Mouse (Mus musculus) ES-CJ7 (cell line): ENCODE measurements at regions not wholly inside any gene's neighbourhood (a gene's known extent, or its start where the extent isn't known, plus 50 kb on each side); places are given as distances from the start of the nearest gene placed in this dataset.

Experiments used
- DNase-seq: peaks from one replicate; pipeline ENCODE4 v3.0.0; 2011; ENCODE audit warnings: low read depth, low spot score

- DNase-seq, result no peak
These were observed 173.4 kb downstream of the Gm5426 start for GRCm38 (mm10) chr10:96309766-96310165.

- DNase-seq, result no peak
These were observed 188.9 kb downstream of the Gm5426 start for GRCm38 (mm10) chr10:96325297-96325696.

DNA sequence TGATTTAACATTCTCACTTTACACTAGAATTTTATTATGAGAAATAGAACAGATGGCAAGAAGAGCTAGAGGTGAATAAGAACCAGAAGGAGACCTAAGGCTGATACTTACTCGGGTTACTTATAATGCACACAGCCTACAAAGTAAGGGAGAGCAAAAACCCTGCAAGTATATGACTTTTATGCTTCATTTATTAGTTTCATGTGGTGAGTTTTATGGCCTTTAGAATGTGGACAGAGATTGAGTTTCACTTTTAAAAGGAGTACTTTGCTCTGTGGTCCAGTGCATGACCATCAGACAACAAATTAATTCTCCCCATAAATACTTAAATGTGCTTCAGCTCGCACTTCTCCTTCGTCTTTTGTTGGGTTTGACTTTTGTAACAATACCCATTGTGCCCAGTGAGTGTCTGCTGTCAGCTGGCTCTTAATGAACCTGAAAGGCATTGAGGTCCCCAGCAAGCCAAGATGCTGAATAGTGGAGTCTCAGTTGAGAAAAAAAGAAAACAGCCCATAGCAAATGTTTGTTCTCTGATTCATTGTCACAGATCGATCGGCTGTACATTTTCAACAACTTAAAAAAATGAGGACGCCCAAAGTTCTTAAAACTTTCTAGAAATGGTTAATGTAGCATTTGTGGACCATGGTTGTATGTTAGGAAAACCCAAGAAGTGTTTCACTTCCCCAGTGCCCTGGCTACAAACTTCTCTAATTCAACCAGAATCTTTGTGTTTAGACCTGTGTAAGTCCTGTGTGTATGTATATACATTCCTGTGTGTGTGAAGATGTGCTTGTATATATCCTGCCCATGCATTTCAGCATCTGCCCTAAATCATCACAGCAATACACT, 194.5 kb downstream of the Gm5426 start:
- DNase-seq, result no peak

DNA sequence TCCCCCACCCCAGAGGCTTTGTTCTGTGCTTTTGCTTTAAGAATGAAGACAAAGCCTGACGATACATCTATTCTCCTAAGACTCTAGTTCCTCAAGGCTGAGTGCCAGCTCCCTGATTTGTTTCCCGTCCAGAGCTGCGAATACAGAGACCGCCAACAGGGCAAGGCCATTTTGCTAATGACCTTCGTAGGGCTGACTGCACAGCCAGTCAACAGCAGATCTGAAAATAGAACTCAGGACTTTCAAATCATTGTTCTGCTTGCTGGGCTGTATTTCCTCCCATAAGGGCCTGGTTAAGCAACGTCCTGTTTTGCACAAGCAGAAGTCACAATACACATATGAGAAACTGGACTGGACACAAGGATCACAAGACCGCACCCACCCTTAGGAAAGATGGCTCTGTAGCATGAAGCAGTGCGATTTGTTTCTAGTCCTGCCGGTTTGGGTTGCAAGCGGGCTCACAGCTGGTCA, 196.4 kb downstream of the Gm5426 start:
- DNase-seq, result no peak

DNA sequence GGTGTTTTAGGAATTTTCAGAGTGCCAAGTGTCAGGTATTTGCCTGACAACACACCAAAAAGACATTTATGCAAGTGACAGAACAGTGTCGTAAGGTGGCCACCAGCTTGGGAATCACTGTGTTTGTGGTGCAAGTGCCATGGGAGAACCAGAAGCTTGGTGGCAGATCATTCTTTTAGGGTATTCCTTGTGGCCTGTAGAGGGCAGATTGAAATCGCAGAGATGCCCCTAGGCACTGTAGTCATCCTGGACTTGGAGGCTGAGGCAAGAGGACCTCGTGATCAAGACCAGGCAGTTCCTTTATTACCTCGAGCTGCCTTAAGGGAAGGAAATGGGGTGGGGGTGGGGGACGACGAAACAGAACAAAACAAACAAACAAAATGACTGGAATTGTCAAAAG, 196.8 kb downstream of the Gm5426 start:
- peak; percentile 20 for DNase-seq

DNA sequence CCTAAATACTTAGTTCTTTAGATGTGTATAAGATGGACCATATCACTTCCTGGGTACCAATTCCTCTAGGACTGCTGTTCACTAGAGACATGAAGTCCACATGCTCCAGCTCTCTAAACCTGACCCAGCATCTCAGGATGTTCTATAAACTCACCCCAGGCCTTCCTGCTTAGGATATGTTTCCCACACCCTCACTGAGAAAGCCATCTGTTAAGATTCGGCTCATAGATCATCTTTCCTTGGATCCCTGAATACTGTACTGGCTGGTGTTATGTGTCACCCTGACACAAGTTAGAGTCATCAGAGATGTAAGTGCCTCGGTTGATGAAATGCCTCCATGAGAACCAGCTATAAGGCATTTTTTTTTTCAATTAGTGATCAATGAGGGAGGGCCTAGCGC, 199.9 kb downstream of the Gm5426 start:
- DNase-seq, result no peak

DNA sequence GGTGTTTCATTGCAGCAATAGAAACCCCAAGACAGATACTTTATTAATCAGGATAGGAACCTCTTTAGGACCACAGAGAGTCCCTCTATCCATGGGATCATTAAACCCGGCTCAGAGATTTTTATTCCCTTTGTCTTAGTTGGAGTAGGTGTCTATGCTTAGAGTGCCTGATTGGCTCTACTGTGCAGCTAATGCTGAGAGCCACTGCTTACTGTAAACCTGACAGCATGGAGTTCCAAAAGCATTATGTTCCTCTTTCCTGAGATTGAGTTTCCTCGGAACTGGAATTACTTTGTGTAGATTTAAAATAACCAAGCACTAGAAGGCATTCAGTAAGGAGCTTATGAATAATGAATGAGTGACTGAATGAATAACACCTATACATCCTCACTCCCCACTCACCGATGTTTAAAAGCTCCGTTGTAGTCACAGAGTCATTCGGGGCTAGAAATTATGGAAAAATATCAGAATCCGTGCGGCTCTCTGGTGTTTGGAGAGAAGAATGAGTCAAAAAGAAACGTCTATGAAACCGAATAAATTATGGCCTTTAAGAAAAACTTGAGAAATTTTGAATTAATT, 200.8 kb downstream of the Gm5426 start:
- no peak for DNase-seq

DNA sequence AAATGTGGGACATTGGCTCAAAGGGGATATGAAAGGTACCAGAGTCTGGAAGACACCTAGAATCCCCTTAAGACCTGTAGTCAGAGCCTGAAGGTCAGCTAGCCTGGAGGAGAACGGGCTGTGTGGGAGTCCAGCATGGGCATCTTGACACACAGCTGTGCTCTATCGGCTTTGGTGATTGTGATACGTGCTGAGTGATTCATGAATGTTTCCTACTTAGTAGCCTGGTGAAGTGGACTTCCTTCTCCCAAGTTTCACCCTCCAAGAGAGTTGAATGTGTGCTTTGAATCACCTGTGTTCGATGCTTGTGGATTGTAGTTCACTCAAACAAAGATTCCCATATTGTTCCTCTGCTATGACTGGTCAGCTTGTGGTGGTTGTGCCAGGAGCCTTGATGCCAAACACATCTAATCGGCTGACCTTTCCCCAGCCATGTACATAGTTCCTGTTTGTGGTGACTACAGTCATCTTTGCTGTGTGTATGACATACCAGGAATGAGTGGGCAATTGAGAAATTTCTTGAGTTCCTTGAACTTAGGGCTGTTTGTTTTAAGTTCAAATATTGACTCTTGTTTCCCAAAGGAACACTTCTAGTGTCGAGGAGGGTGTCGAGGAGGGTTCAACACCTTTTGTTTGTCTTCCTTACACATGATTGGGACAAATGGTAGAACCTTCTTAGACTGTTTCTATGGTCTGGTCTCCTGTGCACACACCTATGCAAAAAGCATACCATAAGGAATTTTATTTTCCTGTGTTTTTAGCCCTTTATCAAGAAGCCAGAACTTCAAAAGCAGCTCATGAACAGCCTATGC, 201.6 kb downstream of the Gm5426 start:
- no peak for DNase-seq

DNA sequence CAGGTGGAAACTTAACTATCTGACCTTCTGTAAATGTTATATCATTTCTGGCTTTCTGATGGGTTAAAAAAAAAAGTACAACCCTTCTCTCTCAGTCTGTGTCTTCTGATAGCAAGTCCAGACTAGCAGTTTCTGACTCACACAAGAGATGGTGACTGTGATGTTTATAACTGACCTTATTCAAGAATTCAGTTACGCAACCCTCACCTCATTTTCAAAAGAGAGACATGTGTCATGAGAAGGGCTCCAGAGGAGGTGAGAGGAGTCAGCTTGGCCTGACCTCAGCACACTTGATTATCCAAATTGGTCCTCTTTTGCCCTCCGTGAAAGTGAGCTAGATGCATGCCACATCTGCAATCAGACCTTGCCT, 202.2 kb downstream of the Gm5426 start:
- no peak for DNase-seq

- DNase-seq, result no peak
These were observed 206.1 kb downstream of the Gm5426 start for GRCm38 (mm10) chr10:96342476-96342875.

GRCm38 (mm10) chr10:96343666-96344065, 207.3 kb downstream of the Gm5426 start:
- DNase-seq, result no peak

- no peak for DNase-seq
These were observed 214.3 kb downstream of the Gm5426 start for GRCm38 (mm10) chr10:96350692-96351091.

DNA sequence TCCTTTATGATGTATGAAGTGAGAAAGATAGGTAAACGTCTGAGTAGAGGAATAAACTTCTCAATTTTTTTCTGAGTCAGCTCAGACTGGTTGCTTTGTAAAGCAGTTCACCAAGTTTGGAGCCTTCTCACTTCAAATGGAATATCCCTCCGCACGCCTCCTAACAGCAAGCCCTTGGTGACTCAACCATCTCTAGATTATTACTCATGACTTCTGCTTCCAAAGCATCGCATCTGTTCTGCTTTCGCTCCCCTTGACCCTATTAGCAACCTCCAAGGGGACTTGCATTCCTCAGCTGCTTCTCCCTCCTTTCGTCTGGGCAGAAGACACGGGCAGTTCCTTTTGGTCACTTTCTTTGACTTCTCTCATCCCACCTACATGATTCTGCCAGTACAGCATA, 214.9 kb downstream of the Gm5426 start:
- DNase-seq, result no peak

GRCm38 (mm10) chr10:96356980-96357624, 220.7 kb downstream of the Gm5426 start:
- no peak for DNase-seq

DNA sequence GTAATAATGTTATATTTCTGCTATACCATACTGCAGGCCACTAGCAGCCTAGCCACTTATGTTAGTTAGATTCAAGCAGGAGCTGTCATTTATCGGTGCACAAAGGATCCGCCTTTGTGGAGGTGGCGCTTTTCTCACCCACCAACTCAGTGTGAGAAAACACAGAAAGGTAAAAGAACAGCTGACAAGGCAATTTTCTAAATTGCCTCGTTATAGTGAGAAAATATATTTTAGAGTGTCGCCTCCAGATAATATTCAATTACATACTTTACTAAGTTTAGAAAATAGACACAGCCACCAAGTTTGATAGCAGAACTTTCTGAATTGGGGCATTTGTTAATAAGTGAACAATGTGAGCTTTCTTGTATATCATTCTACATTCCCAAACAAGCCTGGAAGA, 221.2 kb downstream of the Gm5426 start:
- no peak for DNase-seq

DNA sequence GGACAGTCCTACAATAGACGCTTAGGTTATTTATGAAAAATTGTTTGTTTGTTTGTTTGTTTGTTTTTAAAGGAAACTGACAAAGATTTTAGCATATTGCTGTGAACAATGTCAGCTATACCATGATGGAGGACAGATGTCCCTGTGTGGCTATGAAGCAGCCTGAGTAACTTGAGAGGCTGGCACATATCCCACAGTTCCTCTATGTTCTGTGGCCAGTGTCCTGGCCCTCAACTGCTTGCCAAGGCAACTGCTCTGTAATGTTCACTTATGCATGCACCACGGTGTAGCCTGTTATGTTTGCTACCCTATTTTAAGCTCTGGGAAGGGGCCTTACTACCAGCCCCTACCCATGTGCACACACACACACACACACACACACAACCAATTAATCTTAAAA, 222.6 kb downstream of the Gm5426 start:
- DNase-seq, result no peak

GRCm38 (mm10) chr10:96362211-96362610, 225.8 kb downstream of the Gm5426 start:
- no peak for DNase-seq

DNA sequence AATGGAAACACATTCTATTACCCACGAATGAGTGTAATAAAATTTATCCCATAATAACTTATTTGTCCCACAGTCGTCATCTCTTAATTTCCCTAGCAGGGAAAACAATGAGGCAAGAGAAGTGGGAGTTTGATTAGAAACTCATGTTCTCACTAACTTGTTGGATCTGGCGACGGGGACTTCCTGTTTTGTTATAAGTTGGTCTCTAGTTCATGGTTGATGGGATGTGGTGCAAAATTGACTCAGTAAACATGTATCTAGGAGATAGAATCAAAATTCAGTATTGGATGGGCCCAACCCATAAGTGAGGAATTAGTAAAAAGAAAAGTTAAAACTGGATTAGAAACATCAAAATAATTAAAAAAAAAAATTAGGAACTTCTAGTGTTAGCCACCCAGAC, 227.5 kb downstream of the Gm5426 start:
- no peak for DNase-seq

- DNase-seq, result no peak
These were observed 228.7 kb downstream of the Gm5426 start for GRCm38 (mm10) chr10:96365101-96365500.

GRCm38 (mm10) chr10:96366871-96367270, 230.5 kb downstream of the Gm5426 start:
- no peak for DNase-seq

GRCm38 (mm10) chr10:96370547-96371320, 234.3 kb downstream of the Gm5426 start:
- peak; percentile 9 for DNase-seq
